Mouse (Mus musculus): ENCODE data around the gene Zfp639. TPM values are rescaled to one million over a fixed set of nuclear protein-coding genes. Genes with fewer than 3 reads are reported as not detected.

The Zfp639 gene
- total RNA-seq, 4 experiments from 2014 or later, result 35.3 to 42.7 (median 39.7) TPM

- no peak for DNase-seq (ENCODE audit: low spot score in 2 of 2)
Measured at GRCm38 (mm10) chr3:32505841-32506240, 4.2 kb upstream of the Zfp639 start.

- no peak for DNase-seq (ENCODE audit: low spot score in 2 of 2)
Measured at GRCm38 (mm10) chr3:32506366-32507225, 3.5 kb upstream of the Zfp639 start.

GRCm38 (mm10) chr3:32508666-32509324 lies 1.3 kb upstream of the Zfp639 start:
- DNase-seq (ENCODE audit: low spot score in 2 of 2), result peak; percentile 41 to 51

- peak; percentile 91 to 95 for DNase-seq (ENCODE audit: low spot score in 2 of 2)
Measured at GRCm38 (mm10) chr3:32510375-32511190, 524 bp downstream of the Zfp639 start.

GRCm38 (mm10) chr3:32511191-32511550 lies 1.1 kb downstream of the Zfp639 start:
- no peak for DNase-seq (ENCODE audit: low spot score in 2 of 2)

- no peak for DNase-seq (ENCODE audit: low spot score in 2 of 2)
Measured at GRCm38 (mm10) chr3:32512686-32513284, 2.7 kb downstream of the Zfp639 start.

- DNase-seq (ENCODE audit: low spot score in 2 of 2), result no peak
Measured at GRCm38 (mm10) chr3:32513528-32513927, 3.5 kb downstream of the Zfp639 start.

GRCm38 (mm10) chr3:32527181-32527580 lies 17.1 kb downstream of the Zfp639 start:
- no peak for DNase-seq (ENCODE audit: low spot score in 2 of 2)

GRCm38 (mm10) chr3:32529303-32529898 lies 19.3 kb downstream of the Zfp639 start, which contains the start of gene Mfn1:
Mfn1 (plus strand) TSS chr3:32529465.
- DNase-seq (ENCODE audit: low spot score in 2 of 2), result peak; percentile 83 to 94

GRCm38 (mm10) chr3:32530041-32530440 lies 20.0 kb downstream of the Zfp639 start:
- DNase-seq (ENCODE audit: low spot score in 2 of 2), result no peak

GRCm38 (mm10) chr3:32535692-32536091 lies 25.6 kb downstream of the Zfp639 start:
- no peak for DNase-seq (ENCODE audit: low spot score in 2 of 2)

GRCm38 (mm10) chr3:32537556-32537955 lies 27.5 kb downstream of the Zfp639 start:
- peak; percentile 9 to 45 for DNase-seq (ENCODE audit: low spot score in 2 of 2)

GRCm38 (mm10) chr3:32538091-32538490 lies 28.0 kb downstream of the Zfp639 start:
- no peak for DNase-seq (ENCODE audit: low spot score in 2 of 2)

- DNase-seq (ENCODE audit: low spot score in 2 of 2), result no peak
Measured at GRCm38 (mm10) chr3:32553061-32553460, 43.0 kb downstream of the Zfp639 start.

- no peak for DNase-seq (ENCODE audit: low spot score in 2 of 2)
Measured at GRCm38 (mm10) chr3:32563401-32563800, 53.3 kb downstream of the Zfp639 start.

Other genes starting within 250 kb of the Zfp639 start
- 10 to 100 TPM; 67.5 to 74.8 (median 70.6) TPM for gene Zmat3, start 144.2 kb upstream of the Zfp639 start, total RNA-seq (2022)
- gene Pik3ca, start 112.6 kb upstream of the Zfp639 start, total RNA-seq (2022), result 10 to 100 TPM; 59.1 to 68.3 (median 61.0) TPM
- gene Kcnmb3, start 18.0 kb upstream of the Zfp639 start, total RNA-seq (2022), result under 1 TPM; 0.37 to 0.82 (median 0.53) TPM
- 100 to 1,000 TPM in 2 of 4 experiments, 10 to 100 TPM in 2; 93.5 to 111 (median 104) TPM for gene Mfn1, start 19.2 kb downstream of the Zfp639 start, total RNA-seq (2022)
- 10 to 100 TPM; 25.6 to 41.5 (median 36.0) TPM for gene Gnb4, start 106.3 kb downstream of the Zfp639 start, total RNA-seq (2022)
- gene Actl6a, start 196.0 kb downstream of the Zfp639 start, total RNA-seq (2022), result 10 to 100 TPM; 14.7 to 22.6 (median 17.6) TPM
- gene Ndufb5, start 226.7 kb downstream of the Zfp639 start, total RNA-seq (2022), result 100 to 1,000 TPM; 205 to 223 (median 213) TPM
- gene Mrpl47, start 227.3 kb downstream of the Zfp639 start, total RNA-seq (2022), result 10 to 100 TPM; 17.3 to 22.8 (median 18.4) TPM

All from left cerebral cortex, adult 8-10 months (tissue).